Comparison of ENCODE assay signal across 13 mouse cellular contexts in the genomic region with DNA sequence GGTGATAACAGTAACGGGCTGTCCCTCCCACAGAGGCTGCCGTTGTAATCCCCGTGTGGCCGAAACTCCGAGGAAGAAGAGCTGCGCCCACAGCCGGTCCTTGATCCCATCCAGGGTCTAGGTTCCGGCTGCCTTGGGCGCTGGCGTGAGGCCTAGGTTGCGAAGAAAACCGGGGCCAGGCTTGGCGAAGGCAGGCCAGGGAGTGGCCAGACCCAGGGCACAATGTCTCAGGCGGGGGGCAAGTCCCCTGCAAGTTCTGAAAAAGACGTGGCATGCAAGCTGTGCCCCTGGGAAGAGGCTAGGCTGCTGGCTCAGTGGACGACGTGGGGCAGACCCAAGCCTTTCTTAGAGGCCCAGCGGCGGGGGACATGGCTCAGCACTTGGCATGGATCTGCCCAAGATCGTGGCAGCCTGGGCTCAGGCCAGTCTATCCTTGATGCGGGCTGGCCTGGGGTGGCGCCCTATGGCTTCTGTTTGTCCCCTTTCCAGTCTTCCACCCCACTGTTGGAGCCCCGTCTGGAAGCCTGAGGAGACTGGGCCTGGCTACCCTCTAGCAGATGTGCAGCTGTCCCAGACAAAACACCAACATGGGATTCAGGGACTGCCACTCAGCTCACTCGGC. TPM values are rescaled to one million over a fixed set of nuclear protein-coding genes. Genes with fewer than 3 reads are reported as not detected.
DNase-seq lines count a peak whose midpoint lies in the region; ATAC-seq lines count a peak whose summit lies in the region.
"Had no signal": no experiment of that assay in that cellular context is flagged by ENCODE, and none has a peak within 500 bp of the region (broad histone marks: within the 10 kb centered on the region; RNA-seq: fewer than 3 reads in every experiment).

No protein-coding gene starts in this region.

- peaks cover 20% of the 10 kb centered on the region for H3K4me1 ChIP-seq in heart, embryonic 10.5 days
- H3K4me1 ChIP-seq in midbrain, embryonic 13.5 days (replicated peaks): peaks cover 17% of the 10 kb centered on the region
- H3K4me1 ChIP-seq in midbrain, embryonic 10.5 days: peaks cover 11% of the 10 kb centered on the region
- peaks cover 15% of the 10 kb centered on the region for H3K4me1 ChIP-seq in hindbrain, embryonic 14.5 days (replicated peaks; ENCODE audit: control insufficient read depth, insufficient read depth, low read length)
- peaks cover 14% of the 10 kb centered on the region for H3K4me1 ChIP-seq in midbrain, embryonic 16.5 days (ENCODE audit: control insufficient read depth, insufficient read depth, low read length)

- intact Hi-C loops in heart, postnatal 14 days (cut with DNase I): loop anchor here (2.0 kb wide), 1 partner anchor 215 kb away; no protein-coding TSS in a partner anchor

- WGBS in heart, embryonic 10.5 days: 82% methylated on average over 24 of the region's 24 CpGs
- 81% methylated on average over 24 of the region's 24 CpGs for WGBS in midbrain, embryonic 13.5 days
- 87% methylated on average over 24 of the region's 24 CpGs for WGBS in midbrain, embryonic 10.5 days
- 87% methylated on average over 24 of the region's 24 CpGs for WGBS in hindbrain, embryonic 14.5 days
- WGBS in midbrain, embryonic 16.5 days: 76% methylated on average over 24 of the region's 24 CpGs

- no peak overlapping the region for H3K9ac ChIP-seq in midbrain, embryonic 13.5 days (replicated peaks)
- no peak overlapping the region for H3K9ac ChIP-seq in hindbrain, embryonic 14.5 days
- H3K9ac ChIP-seq in midbrain, embryonic 16.5 days (ENCODE audit: low read depth, low read length): no peak overlapping the region
- H3K9ac ChIP-seq: heart, embryonic 15.5 days; liver, postnatal 0 days had no signal

- H3K4me2 ChIP-seq in midbrain, embryonic 13.5 days (replicated peaks): no peak overlapping the region
- H3K4me2 ChIP-seq in hindbrain, embryonic 14.5 days (replicated peaks): no peak overlapping the region
- H3K4me2 ChIP-seq in midbrain, embryonic 16.5 days (ENCODE audit: low read length): no peak overlapping the region
- H3K4me2 ChIP-seq: heart, embryonic 15.5 days had no signal

- H3K4me3 ChIP-seq in heart, embryonic 10.5 days: no peak overlapping the region
- no peak overlapping the region for H3K4me3 ChIP-seq in midbrain, embryonic 13.5 days (replicated peaks)
- no peak overlapping the region for H3K4me3 ChIP-seq in midbrain, embryonic 10.5 days
- no peak overlapping the region for H3K4me3 ChIP-seq in hindbrain, embryonic 14.5 days (replicated peaks; ENCODE audit: low read length)
- no peak overlapping the region for H3K4me3 ChIP-seq in midbrain, embryonic 16.5 days (ENCODE audit: low read depth, low read length)
- H3K4me3 ChIP-seq: heart, embryonic 15.5 days had no signal

- peaks cover 9% of the 10 kb centered on the region for H3K9me3 ChIP-seq in heart, embryonic 10.5 days
- H3K9me3 ChIP-seq in midbrain, embryonic 13.5 days: no peaks in the 10 kb centered on the region
- H3K9me3 ChIP-seq in midbrain, embryonic 10.5 days (replicated peaks): peaks cover 12% of the 10 kb centered on the region
- H3K9me3 ChIP-seq in hindbrain, embryonic 14.5 days (ENCODE audit: control insufficient read depth, low read length): no peaks in the 10 kb centered on the region
- peaks cover 4% of the 10 kb centered on the region; the same call in 1 of the 2 replicates for H3K9me3 ChIP-seq in midbrain, embryonic 16.5 days (replicated peaks; ENCODE audit: control insufficient read depth, low read length, poor library complexity, severe bottlenecking)

- peak; percentile 92 for DNase-seq in heart, adult 11 months
- no peak for DNase-seq in heart, embryonic 10.5 days (ENCODE audit: low spot score)
- DNase-seq in midbrain, embryonic 10.5 days (ENCODE audit: low spot score): no peak
- no peak for DNase-seq in hindbrain, embryonic 14.5 days (ENCODE audit: low spot score)
- no peak for DNase-seq in embryo, embryonic 10.5 days (ENCODE audit: low spot score)
- no peak for DNase-seq in heart, postnatal 14 days
- DNase-seq: cerebellum, adult 9-11 months; gastrocnemius, postnatal 14 days; kidney, adult 18-20 months; liver, postnatal 0 days had no signal

- peaks cover 95% of the 10 kb centered on the region for H3K36me3 ChIP-seq in heart, embryonic 10.5 days
- peaks cover 90% of the 10 kb centered on the region for H3K36me3 ChIP-seq in midbrain, embryonic 13.5 days
- peaks cover 98% of the 10 kb centered on the region for H3K36me3 ChIP-seq in midbrain, embryonic 10.5 days
- H3K36me3 ChIP-seq in hindbrain, embryonic 14.5 days (replicated peaks; ENCODE audit: control insufficient read depth, insufficient read depth): peaks cover 92% of the 10 kb centered on the region
- H3K36me3 ChIP-seq in midbrain, embryonic 16.5 days (ENCODE audit: control insufficient read depth, insufficient read depth, low read length): peaks cover 26% of the 10 kb centered on the region

- ATAC-seq in midbrain, embryonic 13.5 days: no peak
- ATAC-seq in hindbrain, embryonic 14.5 days (ENCODE audit: low FRiP score): no peak
- no peak for ATAC-seq in midbrain, embryonic 16.5 days
- ATAC-seq: liver, postnatal 0 days had no signal

- H3K27me3 ChIP-seq in heart, embryonic 10.5 days (ENCODE audit: insufficient read depth, poor library complexity, severe bottlenecking): no peaks in the 10 kb centered on the region
- no peaks in the 10 kb centered on the region for H3K27me3 ChIP-seq in midbrain, embryonic 13.5 days
- no peaks in the 10 kb centered on the region for H3K27me3 ChIP-seq in midbrain, embryonic 10.5 days (ENCODE audit: low read depth, poor library complexity, severe bottlenecking)
- no peaks in the 10 kb centered on the region for H3K27me3 ChIP-seq in hindbrain, embryonic 14.5 days (ENCODE audit: control insufficient read depth, insufficient read depth, low read length)
- no peaks in the 10 kb centered on the region for H3K27me3 ChIP-seq in midbrain, embryonic 16.5 days (ENCODE audit: control insufficient read depth, insufficient read depth, low read depth, low read length)
- H3K27me3 ChIP-seq: heart, embryonic 15.5 days had no signal

- H3K27ac ChIP-seq in heart, embryonic 10.5 days: no peak overlapping the region
- H3K27ac ChIP-seq in midbrain, embryonic 13.5 days: peak overlapping the region; percentile 4
- no peak overlapping the region; the same call in 1 of the 2 replicates for H3K27ac ChIP-seq in midbrain, embryonic 10.5 days (replicated peaks)
- 0 out of 2 replicates have a peak overlapping the region, but pooled peaks have one; percentile 26 for H3K27ac ChIP-seq in hindbrain, embryonic 14.5 days
- H3K27ac ChIP-seq in midbrain, embryonic 16.5 days (ENCODE audit: low read length): peak overlapping the region; percentile 36; the same call in 1 of the 2 replicates
- H3K27ac ChIP-seq: heart, embryonic 15.5 days had no signal

RNA-seq across cellular contexts. Expression of a gene that starts 24.3 kb away (rescaled TPM):
- polyA plus RNA-seq in heart, embryonic 10.5 days (2016; fragmentation: Nextera tagmentation; extraction: Ambion mirVana): 38.2 and 40.3 TPM in 2 replicates
- 38.5 and 46.0 TPM in 2 replicates for polyA plus RNA-seq in midbrain, embryonic 13.5 days (2015; fragmentation: Nextera tagmentation; extraction: Ambion mirVana)
- polyA plus RNA-seq in midbrain, embryonic 10.5 days (2016; fragmentation: Nextera tagmentation; extraction: Ambion mirVana): 47.0 and 51.0 TPM in 2 replicates
- polyA plus RNA-seq in hindbrain, embryonic 14.5 days (2014; fragmentation: Nextera tagmentation; extraction: Ambion mirVana): 37.3 and 40.3 TPM in 2 replicates
- polyA plus RNA-seq in midbrain, embryonic 16.5 days (2015; fragmentation: Nextera tagmentation; extraction: Ambion mirVana): 31.9 and 34.1 TPM in 2 replicates
- 10 to 100 TPM; 29.0 to 32.0 TPM for total RNA-seq in heart, postnatal 14 days (2021)

Comparison
In these comparisons a context has a peak if more than half of its experiments do, and no peak if none do; other contexts are left out.
1. H3K27ac ChIP-seq: peak in midbrain, embryonic 13.5 days (single experiment), hindbrain, embryonic 14.5 days (single experiment) and midbrain, embryonic 16.5 days (single experiment); none in heart, embryonic 10.5 days (single experiment) and midbrain, embryonic 10.5 days (single experiment).